15 mouse cellular contexts compared by ENCODE assay signal in genomic region chr15:27756426-27756825, GRCm38 (mm10).
"Had no signal": no experiment of that assay in that cellular context is flagged by ENCODE, and none has a peak within 500 bp of the region (broad histone marks: within the 10 kb centered on the region; RNA-seq: fewer than 3 reads in every experiment).

No protein-coding gene starts in this region.

- ATAC-seq: intestine, embryonic 15.5 days; midbrain, embryonic 15.5 days had no signal

- H3K4me3 ChIP-seq: intestine, embryonic 15.5 days; liver, embryonic 13.5 days; midbrain, embryonic 12.5 days; midbrain, embryonic 15.5 days; myocyte; neural tube, embryonic 13.5 days had no signal

- H3K27ac ChIP-seq: intestine, embryonic 15.5 days; liver, embryonic 13.5 days; midbrain, embryonic 12.5 days; midbrain, embryonic 15.5 days; neural tube, embryonic 13.5 days had no signal

- DNase-seq: kidney, adult 11 months; kidney, adult 9 months; kidney, postnatal 14 days; kidney, postnatal 4 days; liver, embryonic 13.5 days; lung, adult 2 months; lung, postnatal 14 days; lung, postnatal 4 days; thymus, adult 18-20 months; thymus, postnatal 36 days had no signal

- H3K4me1 ChIP-seq: liver, embryonic 13.5 days had no signal
